Mouse (Mus musculus) CH12.LX (cell line): ENCODE measurements around the gene Becn1.

Experiments used
- BHLHE40 ChIP-seq: IDR thresholded peaks from 2 replicates; pipeline ENCODE4 v1.6.1; 2011; ENCODE audit warnings: mild to moderate bottlenecking, low read depth, low read length, improper control_type of control experiment
- CTCF ChIP-seq, 2 experiments: IDR thresholded peaks in 1 of 2; conservative IDR thresholded peaks in 1 of 2; 2 replicates each; pipeline ENCODE4 v1.5.1; 2011 to 2012; ENCODE audit warnings: low read depth in 2 of 2, low read length in 2 of 2, improper control_type of control experiment in 1 of 2, inconsistent platforms in 1 of 2, mild to moderate bottlenecking in 1 of 2, moderate library complexity in 1 of 2
- EP300 ChIP-seq: IDR thresholded peaks from 2 replicates; pipeline ENCODE4 v1.6.1; 2011; ENCODE audit warnings: low read length, improper control_type of control experiment
- ETS1 ChIP-seq: conservative IDR thresholded peaks from 2 replicates; pipeline ENCODE4 v1.6.1; 2012; ENCODE audit warnings: low read depth, mild to moderate bottlenecking, inconsistent platforms, low read length, improper control_type of control experiment, moderate library complexity
- HCFC1 ChIP-seq: IDR thresholded peaks from 2 replicates; pipeline ENCODE4 v1.6.1; 2012; ENCODE audit warnings: low read depth, mild to moderate bottlenecking, inconsistent platforms, low read length, improper control_type of control experiment
- PAX5 ChIP-seq: IDR thresholded peaks from 2 replicates; pipeline ENCODE4 v1.6.1; 2012; ENCODE audit warnings: low read length, inconsistent platforms, mixed read lengths
- POLR2A ChIP-seq: IDR thresholded peaks from 2 replicates; pipeline ENCODE4 v1.6.1; 2011; ENCODE audit warnings: low read depth, mild to moderate bottlenecking, improper control_type of control experiment, low read length
- USF1 ChIP-seq: IDR thresholded peaks from 2 replicates; pipeline ENCODE4 v1.6.1; 2014; ENCODE audit warnings: low read depth, mild to moderate bottlenecking, inconsistent platforms, low read length, improper control_type of control experiment

GRCm38 (mm10) chr11:101238071-101238647, 63.9 kb downstream of the Becn1 start:
- TF ChIP-seq HCFC1 (no peak), EP300 (no peak), PAX5 (no peak), CTCF (conservative IDR thresholded peaks at IDR 0.05 in 1 of 2, IDR thresholded peaks at IDR 0.05 in 1 of 2; ENCODE audit: low read depth in 2 of 2, low read length in 2 of 2) (no peak), BHLHE40 (no peak), POLR2A (no peak), ETS1 (no peak), USF1 (no peak)
